Mouse (Mus musculus) embryo, embryonic 11.5 days (tissue): ENCODE results near the gene Rasa4.
"Not testable (repeated sequence)": the region's sequence is repeated elsewhere in the genome, so short reads cannot be mapped to it uniquely, and the experiment has no call there.

Experiments used
- DNase-seq: peaks from one replicate; pipeline ENCODE4 v3.0.0-alpha.2; 2012; ENCODE audit warnings: low read depth, low spot score

The Rasa4 gene

GRCm38 (mm10) chr5:136109042-136109441 lies 25.3 kb downstream of the Rasa4 start:
- no peak for DNase-seq

GRCm38 (mm10) chr5:136113546-136113945 lies 29.8 kb downstream of the Rasa4 start:
- DNase-seq: not testable (repeated sequence)

DNA sequence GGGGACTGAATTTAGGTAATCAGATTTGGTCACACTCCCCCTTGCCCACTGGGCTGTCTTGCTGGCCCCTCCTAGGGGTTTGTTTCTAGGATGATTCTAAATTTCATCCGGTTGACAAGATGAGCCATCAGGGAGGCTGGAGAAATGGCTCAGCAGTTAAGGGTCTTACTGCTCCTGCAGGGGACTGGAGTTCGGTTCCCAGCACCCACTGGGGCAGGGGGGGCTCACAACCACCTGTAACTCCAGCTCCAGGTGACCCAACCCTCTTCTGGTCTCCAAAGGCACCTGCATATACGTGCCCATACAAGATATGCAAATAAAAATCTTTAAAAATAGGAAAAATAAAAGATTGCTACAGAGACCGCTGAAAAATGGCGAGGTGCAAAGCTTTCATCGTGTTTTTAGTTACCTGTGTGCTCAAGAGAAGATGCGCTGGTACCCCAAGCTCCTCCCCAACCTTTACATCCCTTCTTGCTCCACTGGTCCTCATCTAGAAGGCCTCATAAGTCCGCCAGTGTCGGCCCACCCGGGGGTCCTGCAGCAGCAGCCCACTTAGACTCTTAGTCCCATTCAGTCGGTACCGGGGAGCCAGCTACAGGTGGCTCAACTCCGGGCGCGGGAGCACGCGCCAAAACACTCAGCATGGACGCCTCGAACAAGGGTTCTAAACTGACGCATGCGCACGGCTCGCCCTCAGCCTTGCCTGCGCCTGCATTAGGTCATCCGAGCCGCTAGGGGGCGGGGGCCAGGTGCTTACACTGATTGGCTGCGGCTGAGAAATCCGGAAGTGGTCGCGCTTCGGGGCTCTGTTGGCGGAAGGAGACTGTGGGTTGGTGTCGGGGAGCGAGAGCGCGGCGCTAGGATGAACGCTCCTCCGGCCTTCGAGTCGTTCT lies 32.4 kb downstream of the Rasa4 start, which contains the start of gene Polr2j:
Gene Polr2j (plus strand): TSS at position 741 of the 893 bp plus-strand sequence.
- DNase-seq: peak; percentile 94

DNA sequence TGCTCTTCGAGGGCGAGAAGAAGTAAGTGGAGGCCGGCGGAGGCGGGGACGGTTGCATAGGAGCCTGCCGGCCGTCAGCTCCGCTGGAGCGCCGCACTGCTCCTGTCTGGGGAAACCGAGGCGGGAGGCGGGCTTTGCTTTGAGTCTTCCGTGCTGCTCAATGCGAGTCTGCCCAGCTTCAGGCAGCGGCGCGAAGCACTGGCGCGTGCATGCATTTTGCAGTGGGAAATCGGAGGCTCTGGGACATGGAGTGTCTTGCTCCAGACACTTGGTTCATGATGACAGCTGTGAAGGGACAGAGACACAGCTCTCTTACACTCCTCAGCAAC lies 33.0 kb downstream of the Rasa4 start:
- DNase-seq: no peak

DNA sequence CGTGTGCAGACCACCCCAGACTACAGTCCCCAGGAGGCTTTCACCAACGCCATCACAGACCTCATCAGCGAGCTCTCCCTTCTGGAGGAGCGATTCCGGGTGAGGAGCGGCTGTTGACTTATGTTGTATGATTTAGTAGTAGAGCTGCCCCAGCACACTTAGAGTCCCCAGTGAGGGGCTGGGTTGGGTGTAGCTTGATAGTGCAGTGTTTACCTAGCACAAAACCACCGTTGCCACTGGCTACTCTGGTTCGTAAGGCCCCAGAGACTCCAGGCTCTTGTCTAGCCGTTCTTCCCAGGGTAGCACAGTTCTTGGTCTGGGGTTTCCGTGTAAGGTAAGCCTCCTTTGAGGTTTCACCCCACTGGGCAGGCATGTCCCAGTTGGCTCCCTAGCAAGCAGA lies 38.4 kb downstream of the Rasa4 start:
- no peak for DNase-seq

- DNase-seq: peak; percentile 92
Observed at GRCm38 (mm10) chr5:136135571-136136291, 52.0 kb downstream of the Rasa4 start, which contains the start of the genes Lrwd1 and Alkbh4. TSS of gene Lrwd1 (minus strand) at chr5:136136074. TSS of gene Alkbh4 (plus strand) at chr5:136136146.

DNA sequence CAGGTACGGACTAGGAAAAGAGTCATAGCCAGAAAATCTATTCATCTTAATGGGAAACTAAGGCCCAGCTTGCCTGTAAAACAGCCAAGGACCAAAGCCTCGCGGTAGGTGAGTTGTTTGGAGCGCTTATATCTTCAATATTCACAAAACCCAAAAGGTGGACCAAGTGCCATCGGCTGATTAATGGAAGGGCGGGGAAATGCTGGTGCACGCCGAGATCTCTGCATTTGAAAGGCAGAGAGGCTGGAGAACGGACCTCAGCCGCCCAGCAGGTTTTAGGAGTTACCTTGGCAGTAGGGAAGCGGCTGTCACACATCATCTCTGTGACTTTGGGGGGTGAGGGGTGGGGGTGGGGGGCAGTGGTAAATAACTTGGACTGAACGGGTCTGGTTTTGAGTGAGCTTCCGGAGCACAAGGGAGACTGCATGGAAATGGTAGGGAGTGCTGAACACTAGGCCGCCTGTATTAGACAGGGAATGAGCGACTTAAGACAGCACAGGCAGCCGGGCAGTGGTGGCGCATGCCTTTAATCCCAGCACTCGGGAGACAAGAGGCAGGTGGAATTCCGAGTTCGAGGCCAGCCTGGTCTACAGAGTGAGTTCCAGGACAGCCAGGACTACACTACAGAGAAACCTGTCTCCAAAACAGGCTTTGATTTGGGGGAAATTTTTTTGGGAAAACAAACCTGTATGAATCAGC lies 52.7 kb downstream of the Rasa4 start:
- no peak for DNase-seq

- peak; percentile 36 for DNase-seq
Observed at GRCm38 (mm10) chr5:136137658-136138274, 54.0 kb downstream of the Rasa4 start.

- DNase-seq: no peak
Observed at GRCm38 (mm10) chr5:136139393-136139792, 55.7 kb downstream of the Rasa4 start.

- DNase-seq: no peak
Observed at GRCm38 (mm10) chr5:136140057-136140482, 56.4 kb downstream of the Rasa4 start.

DNA sequence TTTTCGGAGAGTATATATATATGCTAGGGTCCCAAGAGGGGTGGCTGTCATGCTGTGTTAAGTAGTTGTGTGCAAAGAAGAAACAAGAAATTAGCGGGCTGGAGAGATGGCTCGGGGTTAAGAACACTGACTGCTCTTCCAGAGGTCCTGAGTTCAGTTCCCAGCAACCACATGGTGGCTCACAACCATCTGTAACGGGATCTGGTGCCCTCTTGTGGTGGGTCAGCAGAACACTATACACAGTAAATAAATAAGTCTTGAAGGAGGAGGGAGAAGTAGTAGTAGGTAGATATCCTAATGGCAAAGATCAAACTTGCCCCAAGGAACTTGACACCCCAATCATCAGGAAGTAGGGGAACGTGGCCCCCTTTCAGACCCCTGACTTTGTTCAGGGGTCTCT lies 59.0 kb downstream of the Rasa4 start:
- DNase-seq: no peak

DNA sequence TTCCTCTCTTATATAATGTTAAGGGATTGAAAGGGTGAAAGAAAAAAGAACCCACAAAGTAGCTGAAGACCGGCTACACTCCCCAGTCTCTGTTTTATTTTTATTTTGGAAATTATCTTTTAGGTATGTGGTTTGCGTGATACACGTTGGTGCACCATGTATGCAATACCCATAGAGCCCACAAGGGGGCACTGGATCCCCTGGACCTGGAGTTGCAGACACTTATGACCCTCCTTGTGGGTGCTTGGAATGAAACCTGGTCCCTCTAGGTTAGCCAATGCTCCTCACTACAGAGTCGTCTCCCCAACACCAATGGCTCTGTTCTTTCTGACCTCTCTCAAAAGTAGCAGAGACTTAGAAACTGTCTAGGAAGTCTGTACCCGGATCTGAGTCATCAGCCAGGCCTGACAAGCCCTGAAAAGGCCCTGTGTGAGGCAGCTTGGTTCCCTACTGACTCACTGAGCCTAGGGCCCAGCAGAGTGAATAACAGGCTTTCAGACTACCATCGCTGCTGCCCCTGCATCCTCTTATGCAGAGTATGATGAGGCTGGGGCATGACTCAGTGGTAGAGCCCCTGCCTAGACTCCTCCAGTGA lies 59.5 kb downstream of the Rasa4 start:
- no peak for DNase-seq

- DNase-seq: no peak
Observed at GRCm38 (mm10) chr5:136144606-136145430, 61.1 kb downstream of the Rasa4 start.

- DNase-seq: no peak
Observed at GRCm38 (mm10) chr5:136146936-136147335, 63.2 kb downstream of the Rasa4 start.

DNA sequence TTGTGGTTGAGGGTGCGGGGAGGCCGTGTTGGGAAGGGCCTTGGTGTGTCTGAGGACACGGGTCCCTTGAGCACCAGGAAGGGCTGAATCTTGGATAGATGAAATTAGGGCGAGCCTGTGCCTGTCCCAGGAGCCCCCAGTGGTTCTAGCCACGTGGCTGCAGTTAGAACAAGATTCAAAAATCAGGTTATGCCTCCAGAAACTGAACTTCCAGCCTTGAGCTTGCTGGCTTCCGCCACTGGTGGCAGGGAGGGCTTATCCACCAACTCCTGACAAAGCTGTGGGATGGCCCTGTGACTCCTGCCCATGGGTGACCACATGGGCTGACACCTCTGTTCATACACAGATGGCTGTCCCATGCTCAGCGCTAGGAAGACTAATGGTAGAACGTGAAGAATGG lies 64.0 kb downstream of the Rasa4 start:
- DNase-seq: no peak

- DNase-seq: not testable (repeated sequence)
Observed at GRCm38 (mm10) chr5:136149134-136149576, 65.4 kb downstream of the Rasa4 start.

GRCm38 (mm10) chr5:136152365-136152764 lies 68.6 kb downstream of the Rasa4 start:
- DNase-seq: no peak

- DNase-seq: no peak
Observed at GRCm38 (mm10) chr5:136155399-136155798, 71.7 kb downstream of the Rasa4 start.

- DNase-seq: not testable (repeated sequence)
Observed at GRCm38 (mm10) chr5:136160084-136160483, 76.4 kb downstream of the Rasa4 start.
